Mouse (Mus musculus) heart, postnatal 0 days (tissue): ENCODE data around the gene Egr4.

Experiments used
- CTCF ChIP-seq: IDR thresholded peaks from 2 replicates; pipeline ENCODE4 v1.5.1; 2016; ENCODE audit warnings: antibody characterized with exemption, control low read depth, low read depth
- EP300 ChIP-seq: IDR thresholded peaks from 2 replicates; pipeline ENCODE4 v1.6.1; 2016; ENCODE audit warnings: antibody characterized with exemption, low read depth

DNA sequence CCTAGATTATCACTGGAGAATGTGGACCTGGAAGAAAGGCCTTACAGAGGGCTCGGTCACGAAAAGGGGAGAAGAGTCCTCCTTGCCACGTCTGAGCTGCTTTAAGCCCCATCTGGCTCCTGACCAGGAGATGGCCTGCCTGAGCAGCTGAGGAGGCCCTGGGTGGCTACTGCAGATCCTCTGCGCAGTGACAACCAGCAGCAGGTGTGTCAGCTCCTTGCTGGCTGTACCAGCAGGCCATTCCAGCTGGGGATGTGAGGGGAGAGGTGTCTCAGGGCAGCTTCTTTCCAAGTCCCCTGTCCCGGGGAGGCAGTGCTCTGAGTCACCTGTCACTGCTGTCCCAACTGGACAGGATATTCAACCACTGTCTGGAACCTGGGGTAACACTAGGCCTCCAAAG lies 40.8 kb downstream of the Egr4 start:
- TF ChIP-seq EP300 (no peak), CTCF (no peak)
